In genomic region chr9:96753392-96753791, GRCm38 (mm10) we compare ENCODE assay signal across 15 mouse cellular contexts. TPM values are rescaled to one million over a fixed set of nuclear protein-coding genes. Genes with fewer than 3 reads are reported as not detected.
A peak's percentile ranks its signal among the peaks of the same experiment; 100 is the strongest.
DNase-seq lines count a peak whose midpoint lies in the region; ATAC-seq and TF ChIP-seq lines count a peak whose summit lies in the region.
"Had no signal": no experiment of that assay in that cellular context is flagged by ENCODE, and none has a peak within 500 bp of the region (broad histone marks: within the 10 kb centered on the region; RNA-seq: fewer than 3 reads in every experiment).

No protein-coding gene starts in this region.

- no peak overlapping the region for H3K4me2 ChIP-seq in forebrain, embryonic 16.5 days (ENCODE audit: low read length)
- H3K4me2 ChIP-seq in heart, embryonic 12.5 days = no peak overlapping the region
- no peak overlapping the region for H3K4me2 ChIP-seq in lung, embryonic 14.5 days
- H3K4me2 ChIP-seq: midbrain, embryonic 15.5 days; stomach, embryonic 15.5 days had no signal

- H3K4me3 ChIP-seq in forebrain, embryonic 10.5 days = no peak overlapping the region
- no peak overlapping the region for H3K4me3 ChIP-seq in forebrain, embryonic 16.5 days (replicated peaks; ENCODE audit: low read length)
- H3K4me3 ChIP-seq in heart, embryonic 12.5 days = no peak overlapping the region
- no peak overlapping the region for H3K4me3 ChIP-seq in lung, embryonic 14.5 days (ENCODE audit: low read depth, low read length)
- H3K4me3 ChIP-seq in limb, embryonic 10.5 days = no peak overlapping the region
- H3K4me3 ChIP-seq: embryonic facial prominence, embryonic 10.5 days; megakaryocyte, embryonic 14.5 days; midbrain, embryonic 15.5 days; stomach, embryonic 15.5 days had no signal

- no peak for TF ChIP-seq CTCF in lung, embryonic 14.5 days (IDR thresholded peaks at IDR 0.05; ENCODE audit: low read depth)

- H3K9ac ChIP-seq in forebrain, embryonic 16.5 days (replicated peaks; ENCODE audit: low read depth, low read length) = no peak overlapping the region
- H3K9ac ChIP-seq in heart, embryonic 12.5 days = no peak overlapping the region
- H3K9ac ChIP-seq in lung, embryonic 14.5 days = no peak overlapping the region
- H3K9ac ChIP-seq: midbrain, embryonic 15.5 days; stomach, embryonic 15.5 days had no signal

- H3K27me3 ChIP-seq in forebrain, embryonic 10.5 days (ENCODE audit: poor library complexity, severe bottlenecking) = 0 out of 2 replicates have a peak, but pooled peaks cover 4% of the 10 kb centered on the region
- H3K27me3 ChIP-seq in forebrain, embryonic 16.5 days (replicated peaks; ENCODE audit: control insufficient read depth, insufficient read depth, low read length) = no peaks in the 10 kb centered on the region
- no peaks in the 10 kb centered on the region for H3K27me3 ChIP-seq in heart, embryonic 12.5 days (replicated peaks)
- no peaks in the 10 kb centered on the region for H3K27me3 ChIP-seq in lung, embryonic 14.5 days (ENCODE audit: insufficient read depth, low read length)
- no peaks in the 10 kb centered on the region for H3K27me3 ChIP-seq in limb, embryonic 10.5 days (ENCODE audit: low read depth, poor library complexity, severe bottlenecking)
- H3K27me3 ChIP-seq: midbrain, embryonic 15.5 days; stomach, embryonic 15.5 days had no signal

- no peak for DNase-seq in forebrain, embryonic 10.5 days (ENCODE audit: extremely low spot score, low spot score)
- no peak for DNase-seq in heart, postnatal 36 days
- DNase-seq in lung, embryonic 14.5 days = no peak
- no peak for DNase-seq in lung, postnatal 25 days (ENCODE audit: low spot score)
- no peak for DNase-seq in limb, embryonic 10.5 days (ENCODE audit: low spot score)
- DNase-seq: adrenal gland, adult 2 months; cerebellum, adult 11-12 months; thymus, postnatal 25 days had no signal

- 94% methylated on average over 8 of the region's 8 CpGs for WGBS in forebrain, embryonic 10.5 days
- 89% methylated on average over 8 of the region's 8 CpGs for WGBS in forebrain, embryonic 16.5 days
- 80% methylated on average over 8 of the region's 8 CpGs for WGBS in heart, embryonic 12.5 days
- WGBS in lung, embryonic 14.5 days = 84% methylated on average over 8 of the region's 8 CpGs
- WGBS in limb, embryonic 10.5 days = 95% methylated on average over 8 of the region's 8 CpGs

- H3K9me3 ChIP-seq in forebrain, embryonic 10.5 days = no peaks in the 10 kb centered on the region
- H3K9me3 ChIP-seq in forebrain, embryonic 16.5 days (ENCODE audit: control insufficient read depth, low read length) = no peaks in the 10 kb centered on the region; the same call in 1 of the 2 replicates
- peaks cover 6% of the 10 kb centered on the region; the same call in 1 of the 2 replicates for H3K9me3 ChIP-seq in heart, embryonic 12.5 days (replicated peaks)
- no peaks in the 10 kb centered on the region for H3K9me3 ChIP-seq in lung, embryonic 14.5 days (ENCODE audit: low read depth, low read length)
- H3K9me3 ChIP-seq in limb, embryonic 10.5 days (replicated peaks) = no peaks in the 10 kb centered on the region
- H3K9me3 ChIP-seq: embryonic facial prominence, embryonic 10.5 days; midbrain, embryonic 15.5 days; stomach, embryonic 15.5 days had no signal

- peaks cover 13% of the 10 kb centered on the region for H3K4me1 ChIP-seq in forebrain, embryonic 10.5 days
- no peaks in the 10 kb centered on the region for H3K4me1 ChIP-seq in forebrain, embryonic 16.5 days (replicated peaks; ENCODE audit: control insufficient read depth, insufficient read depth, low read length)
- peaks cover 30% of the 10 kb centered on the region for H3K4me1 ChIP-seq in heart, embryonic 12.5 days (replicated peaks)
- peaks cover 8% of the 10 kb centered on the region; the same call in 1 of the 2 replicates for H3K4me1 ChIP-seq in lung, embryonic 14.5 days (ENCODE audit: insufficient read depth)
- peaks cover 10% of the 10 kb centered on the region for H3K4me1 ChIP-seq in limb, embryonic 10.5 days
- H3K4me1 ChIP-seq: midbrain, embryonic 15.5 days had no signal

- H3K27ac ChIP-seq in forebrain, embryonic 10.5 days = peak overlapping the region; percentile 9; the same call in 1 of the 2 replicates
- no peak overlapping the region for H3K27ac ChIP-seq in forebrain, embryonic 16.5 days (ENCODE audit: low read length)
- H3K27ac ChIP-seq in heart, embryonic 12.5 days (ENCODE audit: poor library complexity, severe bottlenecking) = peak overlapping the region; percentile 24; the same call in 1 of the 2 replicates
- peak overlapping the region; percentile 83; the same call in 1 of the 2 replicates for H3K27ac ChIP-seq in lung, embryonic 14.5 days (ENCODE audit: low read depth)
- H3K27ac ChIP-seq in limb, embryonic 10.5 days = peak overlapping the region; percentile 40; the same call in 1 of the 2 replicates
- H3K27ac ChIP-seq: midbrain, embryonic 15.5 days; stomach, embryonic 15.5 days had no signal

- H3K36me3 ChIP-seq in forebrain, embryonic 10.5 days (replicated peaks) = no peaks in the 10 kb centered on the region
- no peaks in the 10 kb centered on the region for H3K36me3 ChIP-seq in forebrain, embryonic 16.5 days (ENCODE audit: control insufficient read depth, insufficient read depth)
- H3K36me3 ChIP-seq in heart, embryonic 12.5 days = peaks cover 18% of the 10 kb centered on the region
- no peaks in the 10 kb centered on the region for H3K36me3 ChIP-seq in lung, embryonic 14.5 days (ENCODE audit: insufficient read depth)
- H3K36me3 ChIP-seq in limb, embryonic 10.5 days = no peaks in the 10 kb centered on the region
- H3K36me3 ChIP-seq: embryonic facial prominence, embryonic 10.5 days; midbrain, embryonic 15.5 days; stomach, embryonic 15.5 days had no signal

- no peak for ATAC-seq in forebrain, embryonic 16.5 days
- ATAC-seq in heart, embryonic 12.5 days (ENCODE audit: insufficient number of reproducible peaks, low FRiP score) = no peak
- ATAC-seq in lung, embryonic 14.5 days (ENCODE audit: insufficient read depth) = no peak
- no peak for ATAC-seq in megakaryocyte progenitor cell, adult 5-6 weeks (replicated peaks; ENCODE audit: poor library complexity)

- intact Hi-C loops in heart, postnatal 36 days (cut with DNase I) = no loop called here

RNA-seq across cellular contexts. Expression of gene Zbtb38, which starts 0.8 kb away (rescaled TPM):
- 9.0 and 9.4 TPM in 2 replicates for polyA plus RNA-seq in forebrain, embryonic 10.5 days (2016; fragmentation: Nextera tagmentation; extraction: Ambion mirVana)
- polyA plus RNA-seq in forebrain, embryonic 16.5 days (2015; fragmentation: Nextera tagmentation; extraction: Ambion mirVana) = 52.3 and 54.0 TPM in 2 replicates
- polyA plus RNA-seq in heart, embryonic 12.5 days (2016; fragmentation: Nextera tagmentation; extraction: Ambion mirVana) = 31.3 and 32.1 TPM in 2 replicates
- total RNA-seq in heart, postnatal 36 days (2021) = 10 to 100 TPM; 39.1 to 39.8 TPM
- polyA plus RNA-seq in lung, embryonic 14.5 days (2014; fragmentation: Nextera tagmentation; extraction: Ambion mirVana) = 24.5 and 24.6 TPM in 2 replicates
- polyA plus RNA-seq in limb, embryonic 10.5 days (2016; fragmentation: Nextera tagmentation; extraction: Ambion mirVana) = 6.4 and 8.1 TPM in 2 replicates
- 23.5 and 27.8 TPM in 2 replicates for total RNA-seq in megakaryocyte progenitor cell, adult 5-6 weeks (2015)
- total RNA-seq in megakaryocyte progenitor cell, adult 5-6 weeks (2017) = 24.2 and 25.7 TPM in 2 replicates
